Comparison of ENCODE assay signal across 15 mouse cellular contexts in genomic region chr14:25350282-25350964, GRCm38 (mm10).
DNase-seq lines count a peak whose midpoint lies in the region; ATAC-seq and TF ChIP-seq lines count a peak whose summit lies in the region.
"Had no signal": no experiment of that assay in that cellular context is flagged by ENCODE, and none has a peak within 500 bp of the region (broad histone marks: within the 10 kb centered on the region; RNA-seq: fewer than 3 reads in every experiment).

No protein-coding gene starts in this region.

- no peaks in the 10 kb centered on the region for H3K27me3 ChIP-seq in intestine, embryonic 15.5 days (replicated peaks)
- no peaks in the 10 kb centered on the region for H3K27me3 ChIP-seq in intestine, postnatal 0 days (replicated peaks; ENCODE audit: control insufficient read depth, insufficient read depth, low read length)
- no peaks in the 10 kb centered on the region for H3K27me3 ChIP-seq in embryonic facial prominence, embryonic 13.5 days
- H3K27me3 ChIP-seq in limb, embryonic 11.5 days (ENCODE audit: control insufficient read depth, insufficient read depth, low read length) = no peaks in the 10 kb centered on the region
- H3K27me3 ChIP-seq in heart, embryonic 12.5 days (replicated peaks) = no peaks in the 10 kb centered on the region

- no peaks in the 10 kb centered on the region for H3K9me3 ChIP-seq in intestine, embryonic 15.5 days
- H3K9me3 ChIP-seq in intestine, postnatal 0 days (ENCODE audit: control insufficient read depth) = no peaks in the 10 kb centered on the region
- no peaks in the 10 kb centered on the region for H3K9me3 ChIP-seq in embryonic facial prominence, embryonic 13.5 days
- H3K9me3 ChIP-seq in limb, embryonic 11.5 days (ENCODE audit: control insufficient read depth, low read length) = no peaks in the 10 kb centered on the region
- no peaks in the 10 kb centered on the region for H3K9me3 ChIP-seq in heart, embryonic 12.5 days (replicated peaks)
- H3K9me3 ChIP-seq: hindbrain, embryonic 10.5 days had no signal

- no peak overlapping the region for H3K4me2 ChIP-seq in intestine, embryonic 15.5 days (replicated peaks)
- H3K4me2 ChIP-seq in intestine, postnatal 0 days (replicated peaks; ENCODE audit: low read depth) = no peak overlapping the region
- H3K4me2 ChIP-seq in embryonic facial prominence, embryonic 13.5 days = no peak overlapping the region
- H3K4me2 ChIP-seq in limb, embryonic 11.5 days (ENCODE audit: low read depth, severe bottlenecking) = no peak overlapping the region
- no peak overlapping the region for H3K4me2 ChIP-seq in heart, embryonic 12.5 days

- H3K36me3 ChIP-seq in intestine, embryonic 15.5 days = no peaks in the 10 kb centered on the region
- H3K36me3 ChIP-seq in intestine, postnatal 0 days (ENCODE audit: control insufficient read depth, insufficient read depth) = no peaks in the 10 kb centered on the region
- no peaks in the 10 kb centered on the region for H3K36me3 ChIP-seq in embryonic facial prominence, embryonic 13.5 days
- H3K36me3 ChIP-seq in limb, embryonic 11.5 days (ENCODE audit: control insufficient read depth, insufficient read depth, low read length) = no peaks in the 10 kb centered on the region
- no peaks in the 10 kb centered on the region for H3K36me3 ChIP-seq in heart, embryonic 12.5 days
- H3K36me3 ChIP-seq: hindbrain, embryonic 10.5 days had no signal

- H3K4me1 ChIP-seq in intestine, embryonic 15.5 days (replicated peaks) = peaks cover 19% of the 10 kb centered on the region
- H3K4me1 ChIP-seq in intestine, postnatal 0 days (replicated peaks; ENCODE audit: control insufficient read depth, insufficient read depth, low read length) = peaks cover 6% of the 10 kb centered on the region; the same call in 1 of the 2 replicates
- peaks cover 43% of the 10 kb centered on the region for H3K4me1 ChIP-seq in embryonic facial prominence, embryonic 13.5 days
- H3K4me1 ChIP-seq in limb, embryonic 11.5 days (ENCODE audit: control insufficient read depth, insufficient read depth, low read length) = peaks cover 6% of the 10 kb centered on the region; the same call in 1 of the 2 replicates
- H3K4me1 ChIP-seq in heart, embryonic 12.5 days (replicated peaks) = peaks cover 31% of the 10 kb centered on the region

- ATAC-seq in intestine, embryonic 15.5 days = 0 out of 2 replicates have a peak, but pooled peaks have one; percentile 65
- ATAC-seq in intestine, postnatal 0 days = no peak
- ATAC-seq in embryonic facial prominence, embryonic 13.5 days (ENCODE audit: insufficient number of reproducible peaks, insufficient read depth, low FRiP score, low TSS enrichment, low read depth) = 0 out of 2 replicates have a peak, but pooled peaks have one; percentile 21
- ATAC-seq in limb, embryonic 11.5 days (ENCODE audit: insufficient number of reproducible peaks, low FRiP score, low TSS enrichment, low read depth) = no peak
- ATAC-seq in heart, embryonic 12.5 days (ENCODE audit: insufficient number of reproducible peaks, low FRiP score) = no peak
- ATAC-seq: midbrain, embryonic 16.5 days had no signal

- H3K9ac ChIP-seq in intestine, embryonic 15.5 days = no peak overlapping the region
- no peak overlapping the region for H3K9ac ChIP-seq in intestine, postnatal 0 days (ENCODE audit: low read depth, low read length)
- H3K9ac ChIP-seq in embryonic facial prominence, embryonic 13.5 days = no peak overlapping the region
- no peak overlapping the region for H3K9ac ChIP-seq in limb, embryonic 11.5 days (ENCODE audit: low read length)
- no peak overlapping the region for H3K9ac ChIP-seq in heart, embryonic 12.5 days

- H3K27ac ChIP-seq in intestine, embryonic 15.5 days = no peak overlapping the region
- no peak overlapping the region for H3K27ac ChIP-seq in intestine, postnatal 0 days (ENCODE audit: low read depth, low read length)
- H3K27ac ChIP-seq in embryonic facial prominence, embryonic 13.5 days = peak overlapping the region; percentile 78
- H3K27ac ChIP-seq in limb, embryonic 11.5 days (replicated peaks; ENCODE audit: low read depth, low read length) = peak overlapping the region; percentile 37; the same call in 1 of the 2 replicates
- no peak overlapping the region for H3K27ac ChIP-seq in heart, embryonic 12.5 days (ENCODE audit: poor library complexity, severe bottlenecking)
- H3K27ac ChIP-seq: hindbrain, embryonic 10.5 days had no signal

- DNase-seq in NIH3T3 (ENCODE audit: low read depth) = peak; percentile 42
- DNase-seq in limb, embryonic 11.5 days (ENCODE audit: low spot score) = no peak
- no peak for DNase-seq in adrenal gland, adult 8-10 months
- DNase-seq: gastrocnemius, postnatal 10 days; kidney, adult 8-10 months; lung, adult 18-20 months; spleen, adult 18-20 months; thymus, adult 18-20 months had no signal

- WGBS in intestine, embryonic 15.5 days = 56% methylated on average over 9 of the region's 9 CpGs
- WGBS in intestine, postnatal 0 days = 47% methylated on average over 9 of the region's 9 CpGs
- 37% methylated on average over 9 of the region's 9 CpGs for WGBS in embryonic facial prominence, embryonic 13.5 days
- WGBS in limb, embryonic 11.5 days = 38% methylated on average over 9 of the region's 9 CpGs
- 83% methylated on average over 9 of the region's 9 CpGs for whole genome bisulfite sequencing in heart, embryonic 12.5 days

- no peak overlapping the region for H3K4me3 ChIP-seq in intestine, embryonic 15.5 days (replicated peaks)
- no peak overlapping the region for H3K4me3 ChIP-seq in intestine, postnatal 0 days (ENCODE audit: low read depth, low read length)
- no peak overlapping the region for H3K4me3 ChIP-seq in embryonic facial prominence, embryonic 13.5 days
- H3K4me3 ChIP-seq in limb, embryonic 11.5 days (ENCODE audit: low read depth, low read length) = no peak overlapping the region
- no peak overlapping the region for H3K4me3 ChIP-seq in heart, embryonic 12.5 days
- H3K4me3 ChIP-seq: erythroblast, embryonic 14.5 days; hindbrain, embryonic 10.5 days had no signal

- TF ChIP-seq CTCF in intestine, postnatal 0 days (IDR thresholded peaks at IDR 0.05; ENCODE audit: low read depth) = no peak

Comparison
In these comparisons a context has a peak if more than half of its experiments do, and no peak if none do; other contexts are left out.
1. ATAC-seq: peak in intestine, embryonic 15.5 days (single experiment) and embryonic facial prominence, embryonic 13.5 days (single experiment); none in intestine, postnatal 0 days (single experiment), limb, embryonic 11.5 days (single experiment) and heart, embryonic 12.5 days (single experiment).
2. H3K27ac ChIP-seq: peak in embryonic facial prominence, embryonic 13.5 days (single experiment) and limb, embryonic 11.5 days (single experiment); none in intestine, embryonic 15.5 days (single experiment), intestine, postnatal 0 days (single experiment) and heart, embryonic 12.5 days (single experiment).